Mouse (Mus musculus) heart, postnatal 4 days (tissue): Measurements from ENCODE around the gene Mgat3. TPM values are rescaled to one million over a fixed set of nuclear protein-coding genes. Genes with fewer than 3 reads are reported as not detected.
A peak's percentile ranks its signal among the peaks of the same experiment; 100 is the strongest.

Source experiments
- DNase-seq: peaks from one replicate; pipeline ENCODE4 v3.0.0; 2021
- total RNA-seq, 2 experiments: library from RNA; stranded (reverse); gene quantifications; 2 replicates each; pipeline ENCODE4 v1.2.3; 2021

The Mgat3 gene
- total RNA-seq, 2 experiments from 2014 or later: 2.5 TPM

DNA sequence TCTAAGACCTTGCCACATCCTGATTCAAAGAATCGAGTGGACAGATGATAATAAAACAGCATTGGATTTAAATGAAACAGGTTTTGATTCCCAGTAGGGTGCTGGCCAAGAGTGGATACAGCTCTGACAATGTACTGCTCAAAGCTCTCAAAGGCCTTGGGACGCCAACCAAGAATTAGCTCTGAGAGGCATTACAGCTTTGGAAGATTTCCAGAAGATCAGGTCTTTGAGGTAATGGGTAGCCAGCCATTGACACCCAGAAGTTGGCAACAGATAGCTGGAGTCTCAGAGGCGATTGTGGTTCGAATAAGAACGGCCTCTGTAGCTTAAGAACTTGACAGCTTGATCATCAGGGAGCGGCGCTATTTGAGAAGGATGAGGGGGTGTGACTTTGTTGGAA lies 8.0 kb downstream of the Mgat3 start:
- no peak for DNase-seq

DNA sequence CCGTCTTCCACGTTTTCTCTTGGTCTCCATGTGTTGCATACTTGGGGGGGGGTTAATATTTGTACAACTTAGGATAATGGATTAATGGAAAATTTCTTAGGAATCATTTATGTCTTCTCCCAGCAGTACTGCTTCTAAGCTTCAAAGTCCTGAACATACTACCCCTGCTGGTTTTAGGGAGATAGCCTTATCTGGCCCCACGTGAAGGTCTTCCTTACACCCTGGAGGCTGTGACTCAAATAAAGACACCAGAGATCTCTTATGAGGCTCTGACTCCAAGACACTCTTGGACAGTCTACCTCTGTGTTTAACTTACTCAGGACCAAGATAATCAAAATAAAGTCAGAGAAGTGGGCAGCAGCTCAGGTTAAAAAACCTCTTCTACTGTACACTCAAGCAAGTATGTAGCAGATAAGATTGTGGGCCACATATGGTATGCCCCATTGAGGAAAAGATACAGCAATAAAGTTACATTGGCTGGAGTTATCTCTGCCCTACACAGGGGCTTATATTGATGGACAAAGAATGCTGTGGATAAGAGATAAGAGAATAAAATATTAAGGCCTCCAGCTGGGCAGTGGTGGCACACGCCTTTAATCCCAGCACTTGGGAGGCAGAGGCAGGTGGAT lies 8.7 kb downstream of the Mgat3 start:
- no peak for DNase-seq

GRCm38 (mm10) chr15:80188927-80189326 lies 15.4 kb downstream of the Mgat3 start:
- no peak for DNase-seq

DNA sequence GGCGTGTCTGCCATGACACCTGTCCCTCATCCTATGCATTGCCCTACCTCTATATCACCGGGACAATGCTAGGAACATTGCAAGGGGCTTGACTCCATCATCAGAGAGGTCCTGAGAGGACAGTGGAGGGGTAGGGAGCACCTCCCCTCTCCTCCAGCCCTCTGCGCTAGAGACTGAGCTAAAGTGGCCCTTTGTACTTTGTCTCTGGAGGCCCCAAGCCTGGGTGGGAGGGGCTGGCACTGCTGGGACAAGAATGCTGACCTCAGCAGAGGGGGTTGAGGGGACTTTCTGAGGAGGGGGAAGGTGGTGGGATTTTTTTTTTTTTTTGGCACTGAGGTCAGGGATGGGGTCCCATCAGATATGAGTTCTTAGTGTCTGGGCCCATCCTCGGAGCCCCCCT lies 16.6 kb downstream of the Mgat3 start:
- no peak for DNase-seq

DNA sequence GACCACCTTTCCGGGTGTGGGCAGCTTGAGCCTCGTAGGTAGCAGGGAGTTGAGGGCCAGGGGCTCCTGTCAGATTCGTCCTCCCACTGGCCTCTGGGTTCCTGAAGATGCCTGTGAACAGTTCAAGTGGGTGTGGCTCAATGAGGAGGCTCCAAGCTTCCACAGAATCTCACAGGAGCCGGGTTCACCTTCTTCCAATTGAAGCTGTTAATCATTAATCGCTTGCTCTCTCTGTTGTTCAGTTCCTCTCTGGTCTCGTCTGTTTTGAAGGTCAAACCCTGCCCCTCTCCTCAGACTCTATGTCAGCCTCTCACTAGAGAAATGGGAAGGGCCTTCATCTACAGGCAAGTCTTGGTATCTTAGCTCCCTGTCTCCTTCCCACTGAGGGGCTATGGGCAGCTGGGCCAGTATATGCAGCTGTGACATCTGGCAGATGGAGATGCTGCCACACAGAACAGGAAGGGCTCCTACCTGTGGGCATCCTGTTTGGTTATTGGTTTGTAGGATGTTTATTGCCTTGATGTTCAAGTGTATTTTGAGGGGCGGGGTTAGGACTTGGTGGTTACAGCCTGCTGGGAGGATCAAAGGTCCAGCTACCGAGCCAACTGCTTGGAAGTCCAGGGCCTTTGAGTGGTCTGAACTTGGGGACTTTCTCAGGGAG lies 18.2 kb downstream of the Mgat3 start:
- DNase-seq: no peak

GRCm38 (mm10) chr15:80192246-80192585 lies 18.7 kb downstream of the Mgat3 start:
- no peak for DNase-seq

DNA sequence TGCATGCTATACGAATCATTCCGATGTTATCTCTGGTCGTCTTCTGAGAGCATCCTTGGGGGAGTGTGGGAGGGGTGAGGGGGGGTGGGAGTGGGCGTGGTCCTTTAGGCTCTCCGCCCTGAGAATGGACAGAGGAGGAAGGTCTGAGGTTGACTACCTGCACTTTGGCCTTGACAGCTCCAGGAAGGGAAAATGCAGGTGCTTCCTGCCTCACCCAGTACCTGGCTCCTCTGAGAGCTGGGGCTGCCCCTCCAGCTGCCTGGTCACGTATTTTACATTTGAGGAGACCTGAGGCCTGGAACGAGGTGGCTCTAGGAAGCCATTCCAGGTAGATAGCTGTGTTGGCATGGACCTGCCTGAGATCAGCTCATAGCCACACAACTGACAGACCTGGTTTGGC lies 19.3 kb downstream of the Mgat3 start:
- no peak for DNase-seq

DNA sequence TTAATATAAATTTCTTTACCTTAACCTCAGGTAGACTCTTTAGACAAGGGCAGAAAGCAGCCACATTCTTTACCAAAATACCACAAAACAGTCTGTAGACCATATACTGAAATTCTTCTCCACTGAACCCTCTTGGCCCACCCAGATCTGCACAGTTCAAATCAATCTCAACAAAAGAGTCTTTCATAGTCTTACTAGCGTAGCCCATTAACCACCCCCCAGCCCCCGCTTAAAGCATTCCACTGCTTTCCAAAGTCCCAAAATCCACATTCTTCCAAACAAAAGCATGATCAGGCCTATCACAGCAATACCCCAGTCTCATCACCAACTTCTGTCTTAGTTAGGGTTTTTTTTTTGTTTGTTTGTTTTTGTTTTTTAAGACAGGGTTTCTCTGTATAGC lies 26.0 kb downstream of the Mgat3 start:
- no peak for DNase-seq

GRCm38 (mm10) chr15:80202111-80202775 lies 28.7 kb downstream of the Mgat3 start:
- no peak for DNase-seq

DNA sequence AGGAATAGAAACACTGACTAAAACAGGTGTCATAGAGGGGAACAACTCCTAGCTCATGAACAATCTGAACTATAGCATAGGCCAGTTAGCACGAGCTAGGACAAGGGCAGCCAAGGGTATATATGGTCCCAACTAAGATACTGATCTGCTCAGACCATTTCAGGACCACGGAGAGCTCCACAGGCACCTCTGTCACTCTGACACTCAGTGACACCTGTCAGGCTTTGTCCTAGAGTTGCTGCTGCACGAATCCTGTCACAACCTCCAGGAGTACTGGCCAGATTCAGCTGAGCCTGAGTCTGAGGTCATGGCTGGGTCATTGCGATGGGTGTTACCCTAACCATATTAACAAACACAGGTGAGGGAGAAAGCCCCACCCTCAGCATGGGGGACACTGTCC lies 29.9 kb downstream of the Mgat3 start:
- no peak for DNase-seq

DNA sequence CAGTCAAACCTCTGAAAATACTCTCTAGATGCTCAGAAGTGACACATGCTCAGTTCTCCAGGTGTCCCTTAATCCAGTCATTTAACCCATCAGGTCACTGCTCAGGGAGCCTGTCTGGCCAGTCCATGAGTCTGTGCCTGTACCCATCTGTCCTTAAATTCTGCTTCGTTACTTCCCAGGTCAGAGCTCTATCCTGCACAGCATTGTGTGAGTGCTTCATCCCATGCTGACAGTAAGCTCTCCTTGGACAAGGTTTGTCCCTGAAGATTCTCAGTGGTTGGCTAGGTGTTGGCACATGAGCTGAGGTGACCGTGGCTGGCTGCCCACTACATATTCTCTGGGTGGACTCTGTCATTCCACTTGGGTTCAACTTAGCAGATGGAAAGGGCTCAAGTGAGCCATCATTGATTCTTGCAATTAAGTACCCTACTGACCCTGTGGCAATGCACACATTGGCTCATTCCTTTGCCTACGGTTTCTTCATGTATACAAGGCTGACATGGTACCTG lies 32.6 kb downstream of the Mgat3 start:
- DNase-seq: no peak

DNA sequence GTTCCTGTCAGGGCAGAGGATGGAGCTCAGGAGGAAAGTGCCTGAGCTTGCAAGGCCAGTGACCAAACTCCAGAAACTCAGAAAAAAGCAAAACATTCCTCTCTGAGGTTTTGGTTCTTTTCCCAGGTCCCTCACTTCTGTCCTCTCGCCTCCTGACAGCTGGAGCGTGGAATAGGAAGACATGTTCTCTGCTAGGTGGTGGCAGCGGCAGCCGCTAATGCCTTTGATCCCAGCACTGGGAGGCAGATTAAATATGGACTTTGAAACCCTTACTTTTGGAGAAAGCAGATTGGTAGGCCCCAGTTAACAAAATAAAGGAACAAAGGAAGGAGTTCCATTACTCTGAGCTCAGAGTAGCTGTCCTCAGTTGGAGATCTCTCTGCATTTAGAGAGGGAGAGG lies 34.9 kb downstream of the Mgat3 start:
- no peak for DNase-seq

- DNase-seq: no peak
Measured at GRCm38 (mm10) chr15:80213688-80214087, 40.2 kb downstream of the Mgat3 start.

- DNase-seq: peak; percentile 61
Measured at GRCm38 (mm10) chr15:80215716-80216479, 42.4 kb downstream of the Mgat3 start.

GRCm38 (mm10) chr15:80216480-80216820 lies 42.9 kb downstream of the Mgat3 start:
- DNase-seq: no peak

DNA sequence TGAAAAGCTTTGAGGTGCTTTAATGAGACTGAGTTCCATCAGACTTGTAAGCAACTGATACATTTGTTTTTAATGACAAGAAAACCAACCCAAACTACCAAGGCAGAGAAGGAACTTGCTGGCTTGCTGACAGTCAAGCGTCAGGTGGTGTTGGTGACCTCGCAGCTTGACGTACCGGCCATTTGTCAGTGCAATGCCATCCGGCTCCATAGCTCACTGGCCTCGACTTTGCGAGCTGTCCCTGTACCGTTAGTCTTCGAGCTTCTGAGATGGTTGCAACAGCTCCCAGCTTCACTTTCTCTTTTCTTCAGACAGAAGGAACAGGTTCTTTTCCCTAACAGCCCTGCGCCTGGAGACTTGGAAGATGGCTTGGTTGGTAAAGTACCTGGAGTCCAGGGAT lies 44.0 kb downstream of the Mgat3 start:
- DNase-seq: no peak

- peak; percentile 23 for DNase-seq
Measured at GRCm38 (mm10) chr15:80219211-80219610, 45.7 kb downstream of the Mgat3 start.

DNA sequence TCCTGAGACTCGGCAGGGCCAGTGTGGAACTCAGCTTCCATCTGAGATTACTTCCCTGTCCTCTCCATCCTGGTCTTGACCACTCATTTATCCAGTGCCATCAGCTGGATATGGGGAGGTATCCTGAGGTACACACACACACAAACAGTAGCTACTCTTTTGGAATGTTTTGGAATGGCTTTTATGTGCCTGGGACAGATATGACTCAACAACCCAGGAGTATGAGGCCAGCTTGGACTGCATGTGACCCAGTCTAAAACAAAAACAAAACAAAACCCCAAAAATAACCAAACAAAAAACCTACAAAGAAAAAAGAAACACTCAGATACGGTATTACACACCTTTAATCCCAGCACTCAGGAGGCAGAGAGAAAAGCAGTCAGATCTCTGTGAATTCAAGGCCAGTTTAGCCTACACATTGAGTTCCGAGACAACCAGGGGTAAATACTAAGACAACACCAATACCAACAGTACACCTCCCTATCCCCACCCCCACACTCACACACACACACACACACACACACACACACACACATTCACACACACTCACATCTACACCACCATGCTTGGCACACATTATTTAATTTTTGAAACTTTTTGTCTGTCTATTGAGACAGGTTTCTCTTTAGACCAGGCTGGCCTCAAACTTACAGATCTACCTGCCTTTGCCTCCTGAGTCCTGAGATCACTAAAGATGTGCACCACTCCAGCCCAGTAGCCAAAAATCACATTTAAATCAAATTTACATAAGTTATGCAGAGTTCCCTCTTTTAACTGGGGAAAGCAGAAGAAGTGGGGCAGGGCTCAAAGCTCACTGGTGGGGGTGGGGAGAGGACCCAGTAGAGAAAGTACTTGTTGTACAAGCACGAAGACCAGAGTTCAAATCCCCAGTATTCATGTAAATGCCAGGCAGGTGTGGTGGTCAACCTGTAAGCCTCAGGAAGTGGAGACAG lies 46.5 kb downstream of the Mgat3 start:
- DNase-seq: no peak

- no peak for DNase-seq
Measured at GRCm38 (mm10) chr15:80221031-80221430, 47.5 kb downstream of the Mgat3 start.

DNA sequence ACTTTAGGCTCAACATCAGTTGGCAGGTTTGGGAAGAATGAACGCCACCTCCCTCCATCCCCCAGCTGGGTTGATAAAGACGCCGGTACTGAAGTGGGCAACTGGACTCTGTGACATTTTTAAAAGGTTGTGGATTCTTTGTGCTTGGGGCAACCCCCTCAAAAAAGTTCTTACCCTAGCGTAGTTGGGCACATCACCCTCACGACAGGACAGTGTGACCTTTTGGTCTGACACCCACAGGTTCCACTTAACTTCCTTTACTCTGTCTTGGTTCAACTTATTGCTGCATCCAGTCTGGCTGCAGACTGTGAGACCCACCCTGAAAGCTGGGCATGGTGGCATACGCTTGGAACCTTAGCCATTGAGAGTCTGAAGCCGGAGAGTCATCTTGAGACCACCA lies 50.2 kb downstream of the Mgat3 start:
- DNase-seq: no peak

- DNase-seq: peak; percentile 89
Measured at GRCm38 (mm10) chr15:80225208-80225607, 51.7 kb downstream of the Mgat3 start.

- DNase-seq: peak; percentile 76
Measured at GRCm38 (mm10) chr15:80225796-80226195, 52.3 kb downstream of the Mgat3 start.
